Mouse (Mus musculus) A20 (cell line): ENCODE results near the gene Ttc30a2.
"Not testable (repeated sequence)": the region's sequence is repeated elsewhere in the genome, so short reads cannot be mapped to it uniquely, and the experiment has no call there.

Experiments
- DNase-seq: peaks from one replicate; pipeline ENCODE4 v3.0.0-alpha.2; 2011; ENCODE audit warnings: low read depth, low spot score

Ttc30a2 gene

GRCm38 (mm10) chr2:75981440-75982081 is 3.6 kb upstream of the Ttc30a2 start, which contains the start of gene Ttc30a1:
TSS of gene Ttc30a1 (minus strand) at chr2:75981967.
- DNase-seq, result not testable (repeated sequence)

GRCm38 (mm10) chr2:75980933-75981439 is 3.0 kb upstream of the Ttc30a2 start:
- DNase-seq, result not testable (repeated sequence)

- DNase-seq, result not testable (repeated sequence)
Observed at GRCm38 (mm10) chr2:75976070-75976469, 1.9 kb downstream of the Ttc30a2 start.

GRCm38 (mm10) chr2:75974131-75974530 is 3.8 kb downstream of the Ttc30a2 start:
- no peak for DNase-seq

GRCm38 (mm10) chr2:75964972-75965371 is 13.0 kb downstream of the Ttc30a2 start:
- peak; percentile 56 for DNase-seq

GRCm38 (mm10) chr2:75964512-75964911 is 13.5 kb downstream of the Ttc30a2 start:
- DNase-seq, result no peak

GRCm38 (mm10) chr2:75964051-75964450 is 13.9 kb downstream of the Ttc30a2 start:
- no peak for DNase-seq

GRCm38 (mm10) chr2:75963211-75963840 is 14.6 kb downstream of the Ttc30a2 start:
- DNase-seq, result no peak

GRCm38 (mm10) chr2:75960366-75961330 is 17.3 kb downstream of the Ttc30a2 start:
- no peak for DNase-seq

- no peak for DNase-seq
Observed at GRCm38 (mm10) chr2:75959850-75960365, 18.1 kb downstream of the Ttc30a2 start.

GRCm38 (mm10) chr2:75959183-75959849 is 18.7 kb downstream of the Ttc30a2 start:
- no peak for DNase-seq

GRCm38 (mm10) chr2:75955709-75956108 is 22.3 kb downstream of the Ttc30a2 start:
- DNase-seq, result no peak

- no peak for DNase-seq
Observed at GRCm38 (mm10) chr2:75953320-75953719, 24.6 kb downstream of the Ttc30a2 start.

GRCm38 (mm10) chr2:75950685-75951084 is 27.3 kb downstream of the Ttc30a2 start:
- DNase-seq, result no peak

- DNase-seq, result peak; percentile 81
Observed at GRCm38 (mm10) chr2:75938117-75939063, 39.6 kb downstream of the Ttc30a2 start, which contains the start of gene Ttc30b. TSS of gene Ttc30b (minus strand) at chr2:75938585.

- DNase-seq, result not testable (repeated sequence)
Observed at GRCm38 (mm10) chr2:75937520-75938116, 40.4 kb downstream of the Ttc30a2 start.

GRCm38 (mm10) chr2:75936685-75937084 is 41.3 kb downstream of the Ttc30a2 start:
- DNase-seq, result not testable (repeated sequence)

- DNase-seq, result no peak
Observed at GRCm38 (mm10) chr2:75933541-75933940, 44.4 kb downstream of the Ttc30a2 start.

- no peak for DNase-seq
Observed at GRCm38 (mm10) chr2:75930941-75931340, 47.0 kb downstream of the Ttc30a2 start.
